In the genomic region with DNA sequence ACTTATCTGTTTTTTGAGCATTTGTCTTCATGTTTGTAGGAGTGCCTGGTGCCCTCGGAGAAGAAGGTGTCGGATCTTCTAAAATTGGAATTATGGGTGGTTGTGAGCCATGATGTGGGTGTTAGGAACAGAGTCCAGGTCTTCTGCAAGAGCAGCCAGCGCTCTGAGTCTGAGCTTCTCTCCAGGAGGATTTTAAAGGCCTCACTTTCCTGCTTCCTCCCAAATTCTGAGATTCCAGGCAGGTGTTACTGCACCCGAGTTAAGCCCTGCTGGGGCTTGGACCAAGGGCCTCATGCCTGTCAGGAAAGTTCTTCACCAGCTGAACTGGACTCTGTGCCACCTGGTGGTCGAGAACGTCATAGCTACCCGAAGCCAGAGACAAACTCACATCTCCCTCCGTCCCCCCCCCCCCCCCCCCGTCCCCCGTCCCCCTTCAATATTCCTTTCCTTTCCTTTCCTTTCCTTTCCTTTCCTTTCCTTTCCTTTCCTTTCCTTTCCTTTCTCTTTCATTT, we compare ENCODE assay signal across 10 mouse cellular contexts. TPM values are rescaled to one million over a fixed set of nuclear protein-coding genes. Genes with fewer than 3 reads are reported as not detected.
DNase-seq lines count a peak whose midpoint lies in the region; ATAC-seq and TF ChIP-seq lines count a peak whose summit lies in the region.
"Had no signal": no experiment of that assay in that cellular context is flagged by ENCODE, and none has a peak within 500 bp of the region (broad histone marks: within the 10 kb centered on the region; RNA-seq: fewer than 3 reads in every experiment).

No protein-coding gene starts in this region.

- peaks cover 6% of the 10 kb centered on the region for H3K4me1 ChIP-seq in liver, adult 2 months (ENCODE audit: control insufficient read depth, insufficient read depth, low read length)
- H3K4me1 ChIP-seq in liver, embryonic 11.5 days (replicated peaks; ENCODE audit: control insufficient read depth, insufficient read depth, low read length): no peaks in the 10 kb centered on the region
- peaks cover 3% of the 10 kb centered on the region; the same call in 1 of the 2 replicates for H3K4me1 ChIP-seq in bone marrow, adult 2 months (ENCODE audit: control insufficient read depth, insufficient read depth, low read length)
- H3K4me1 ChIP-seq in lung, embryonic 14.5 days (ENCODE audit: insufficient read depth): no peaks in the 10 kb centered on the region

- H3K4me3 ChIP-seq in liver, adult 2 months (ENCODE audit: insufficient read depth, low read depth, low read length): no peak overlapping the region
- H3K4me3 ChIP-seq in liver, embryonic 11.5 days (ENCODE audit: low read depth, low read length): no peak overlapping the region
- no peak overlapping the region for H3K4me3 ChIP-seq in bone marrow, adult 2 months (replicated peaks; ENCODE audit: control insufficient read depth, low read depth, low read length)
- H3K4me3 ChIP-seq in lung, embryonic 14.5 days (ENCODE audit: low read depth, low read length): no peak overlapping the region
- H3K4me3 ChIP-seq: heart, embryonic 15.5 days; midbrain, embryonic 12.5 days had no signal

- no peaks in the 10 kb centered on the region for H3K27me3 ChIP-seq in liver, adult 2 months (ENCODE audit: control insufficient read depth, insufficient read depth, low read length)
- H3K27me3 ChIP-seq in liver, embryonic 11.5 days (replicated peaks; ENCODE audit: control insufficient read depth, insufficient read depth, low read length): no peaks in the 10 kb centered on the region; the same call in 1 of the 2 replicates
- H3K27me3 ChIP-seq in lung, embryonic 14.5 days (ENCODE audit: insufficient read depth, low read length): no peaks in the 10 kb centered on the region
- H3K27me3 ChIP-seq: heart, embryonic 15.5 days had no signal

- no peak for TF ChIP-seq POLR2A in liver, adult 2 months (IDR thresholded peaks at IDR 0.05; ENCODE audit: extremely low read depth, insufficient read depth, low read length)
- TF ChIP-seq POLR2A in bone marrow, adult 2 months (IDR thresholded peaks at IDR 0.05; ENCODE audit: borderline replicate concordance, control insufficient read depth, low read depth, low read length): no peak

- DNase-seq in frontal cortex, postnatal 36 days (ENCODE audit: low spot score in 2 of 2): no peak
- no peak for DNase-seq in liver, adult 2 months (ENCODE audit: extremely low read depth, low read depth, low spot score)
- DNase-seq in liver, embryonic 11.5 days (ENCODE audit: low spot score): no peak
- DNase-seq in lung, embryonic 14.5 days: peak; percentile 77
- DNase-seq in thymus, postnatal 36 days: peak; percentile 67 to 69
- DNase-seq in layer of hippocampus, postnatal 14 days (ENCODE audit: low spot score in 2 of 2): no peak

- H3K79me2 ChIP-seq in liver, adult 2 months (ENCODE audit: control insufficient read depth, insufficient read depth, low read length): no peaks in the 10 kb centered on the region

- no peak overlapping the region for H3K27ac ChIP-seq in liver, adult 2 months (replicated peaks; ENCODE audit: insufficient read depth, low read depth, low read length)
- no peak overlapping the region for H3K27ac ChIP-seq in liver, embryonic 11.5 days (ENCODE audit: low read depth, low read length)
- H3K27ac ChIP-seq in bone marrow, adult 2 months (ENCODE audit: control insufficient read depth, insufficient read depth, low read depth, low read length, poor library complexity): no peak overlapping the region
- H3K27ac ChIP-seq in lung, embryonic 14.5 days (ENCODE audit: low read depth): no peak overlapping the region
- H3K27ac ChIP-seq: heart, embryonic 15.5 days; midbrain, embryonic 12.5 days had no signal

- 38% methylated on average over 10 of the region's 10 CpGs for WGBS in liver, adult 2 months
- WGBS in liver, embryonic 11.5 days: 41% methylated on average over 7 of the region's 10 CpGs
- WGBS in bone marrow, adult 2 months: 25% methylated on average over 10 of the region's 10 CpGs
- 40% methylated on average over 7 of the region's 10 CpGs for WGBS in lung, embryonic 14.5 days

- no peak overlapping the region for H3K4me2 ChIP-seq in liver, embryonic 11.5 days
- H3K4me2 ChIP-seq in lung, embryonic 14.5 days: no peak overlapping the region
- H3K4me2 ChIP-seq: heart, embryonic 15.5 days; midbrain, embryonic 12.5 days had no signal

- peak; percentile 60 for ATAC-seq in frontal cortex, adult (ENCODE audit: low TSS enrichment)
- ATAC-seq in liver, embryonic 11.5 days (replicated peaks; ENCODE audit: low FRiP score): no peak
- ATAC-seq in lung, embryonic 14.5 days (ENCODE audit: insufficient read depth): no peak

- peak; percentile 58 for TF ChIP-seq CTCF in liver, adult 2 months (IDR thresholded peaks at IDR 0.05; ENCODE audit: low read depth, low read length)
- TF ChIP-seq CTCF in bone marrow, adult 2 months (IDR thresholded peaks at IDR 0.05; ENCODE audit: control insufficient read depth, insufficient read depth, low read length): peak; percentile 58; the same call in 1 of the 2 replicates
- peak; percentile 55 for TF ChIP-seq CTCF in lung, embryonic 14.5 days (IDR thresholded peaks at IDR 0.05; ENCODE audit: low read depth)

- no peak overlapping the region for H3K9ac ChIP-seq in liver, adult 2 months (ENCODE audit: low read depth, low read length)
- no peak overlapping the region for H3K9ac ChIP-seq in liver, embryonic 11.5 days (ENCODE audit: low read depth, low read length)
- H3K9ac ChIP-seq in lung, embryonic 14.5 days: no peak overlapping the region
- H3K9ac ChIP-seq: heart, embryonic 15.5 days; midbrain, embryonic 12.5 days had no signal

- H3K9me3 ChIP-seq in liver, embryonic 11.5 days (ENCODE audit: control insufficient read depth, low read length): no peaks in the 10 kb centered on the region
- H3K9me3 ChIP-seq in lung, embryonic 14.5 days (ENCODE audit: low read depth, low read length): no peaks in the 10 kb centered on the region
- H3K9me3 ChIP-seq: heart, embryonic 15.5 days; midbrain, embryonic 12.5 days had no signal

- no peaks in the 10 kb centered on the region for H3K36me3 ChIP-seq in liver, adult 2 months (ENCODE audit: control insufficient read depth, insufficient read depth, low read length)
- no peaks in the 10 kb centered on the region for H3K36me3 ChIP-seq in liver, embryonic 11.5 days (ENCODE audit: control insufficient read depth, insufficient read depth, low read length)
- H3K36me3 ChIP-seq in lung, embryonic 14.5 days (ENCODE audit: insufficient read depth): no peaks in the 10 kb centered on the region
- H3K36me3 ChIP-seq: heart, embryonic 15.5 days; midbrain, embryonic 12.5 days had no signal

RNA-seq across cellular contexts. Expression of gene Chaf1b, which starts 31.7 kb away (rescaled TPM):
- 1.6 and 3.0 TPM in 2 replicates for total RNA-seq in liver, adult 2 months (2014; rRNA removed)
- 0.81 and 1.1 TPM in 2 replicates for polyA plus RNA-seq in liver, adult 2 months (2012; rRNA removed)
- 86.3 and 96.0 TPM in 2 replicates for polyA plus RNA-seq in liver, embryonic 11.5 days (2014; fragmentation: Nextera tagmentation; extraction: Ambion mirVana)
- polyA plus RNA-seq in bone marrow, adult 2 months (2011; ENCODE audit: insufficient read depth, insufficient read length, low replicate concordance, missing spikeins): 22.1 and 39.4 TPM in 2 replicates
- polyA plus RNA-seq in lung, embryonic 14.5 days (2014; fragmentation: Nextera tagmentation; extraction: Ambion mirVana): 98.5 and 99.6 TPM in 2 replicates
- total RNA-seq in layer of hippocampus, postnatal 14 days (2021): 1 to 10 TPM; 1.3 to 2.0 TPM

Comparison
In these comparisons a context has a peak if more than half of its experiments do, and no peak if none do; other contexts are left out.
1. RNA of gene Chaf1b, which starts 31.7 kb away (polyA plus RNA-seq): 98.5 to 99.6 TPM in lung, embryonic 14.5 days, 86.3 to 96.0 TPM in liver, embryonic 11.5 days and 22.1 to 39.4 TPM in bone marrow, adult 2 months; 0.81 to 1.1 TPM in liver, adult 2 months; every median in the first group is over 10 times any median in the second.
2. DNase-seq: peak in lung, embryonic 14.5 days (single experiment) and thymus, postnatal 36 days (2 of 2); none in frontal cortex, postnatal 36 days (0 of 2), liver, adult 2 months (single experiment), liver, embryonic 11.5 days (single experiment) and layer of hippocampus, postnatal 14 days (0 of 2).
3. Peak in every context shown above with its lines, with median percentiles within 50 percentile points of each other: CTCF ChIP-seq.